Mouse (Mus musculus) midbrain, embryonic 11.5 days (tissue): ENCODE measurements around the gene Sh3bgrl2. TPM values are rescaled to one million over a fixed set of nuclear protein-coding genes. Genes with fewer than 3 reads are reported as not detected.

Source experiments
- ATAC-seq: fragments of 200-750 bp; cut with Nextera tagmentation; 2 replicates; pipeline ENCODE4 v1.8.0; 2017; ENCODE audit warnings: moderate TSS enrichment, moderate library complexity; ENCODE audit not compliant: low FRiP score
- DNase-seq: peaks from one replicate; pipeline ENCODE4 v3.0.0; 2015; ENCODE audit warnings: low spot score; ENCODE audit errors: missing footprints
- H3K27ac ChIP-seq: fragments of 300-500 bp; sonication (generic); 2 replicates; pipeline ENCODE4 v1.5.1; 2014; ENCODE audit warnings: low read depth, low read length
- H3K27me3 ChIP-seq: fragments of 300-500 bp; sonication (generic); 2 replicates; pipeline ENCODE4 v1.6.1; 2014; ENCODE audit warnings: mild to moderate bottlenecking, low read length, moderate library complexity, mixed read lengths; ENCODE audit not compliant: control insufficient read depth, insufficient read depth
- H3K36me3 ChIP-seq: fragments of 300-500 bp; sonication (generic); 2 replicates; pipeline ENCODE4 v1.6.1; 2014; ENCODE audit warnings: mild to moderate bottlenecking, low read length, moderate library complexity, mixed read lengths; ENCODE audit not compliant: control insufficient read depth, insufficient read depth
- H3K4me1 ChIP-seq: fragments of 300-500 bp; sonication (generic); 2 replicates; pipeline ENCODE4 v1.6.1; 2014; ENCODE audit warnings: low read length; ENCODE audit not compliant: control insufficient read depth, insufficient read depth
- H3K4me2 ChIP-seq: fragments of 300-500 bp; sonication (generic); 2 replicates; pipeline ENCODE4 v1.6.1; 2014; ENCODE audit warnings: mild to moderate bottlenecking, moderate library complexity
- H3K4me3 ChIP-seq: fragments of 300-500 bp; sonication (generic); 2 replicates; pipeline ENCODE4 v1.5.1; 2014; ENCODE audit warnings: low read depth, low read length
- H3K9ac ChIP-seq: fragments of 300-500 bp; sonication (generic); 2 replicates; pipeline ENCODE4 v1.6.1; 2014; ENCODE audit warnings: low read length
- H3K9me3 ChIP-seq: fragments of 300-500 bp; sonication (generic); 2 replicates; pipeline ENCODE4 v1.6.1; 2016; ENCODE audit warnings: low read length; ENCODE audit not compliant: control insufficient read depth
- WGBS: fragments of 180-500 bp; shearing (Covaris S2); extraction: QIAGEN DNeasy Blood & Tissue Kit; methylation state at CpG from one replicate; pipeline ENCODE4 v1.1.7; 2014; 5-methylcytosine and 5-hydroxymethylcytosine counted together
- polyA plus RNA-seq: library from polyadenylated mRNA; unstranded; fragments of >200 nt; fragmentation: Nextera tagmentation; extraction: Ambion mirVana; gene quantifications from 2 replicates; pipeline ENCODE4 v1.2.1, GENCODE M21; 2014

Sh3bgrl2 gene
- polyA plus RNA-seq, 1 experiment from 2014 or later: 12.2 TPM

- no peak for DNase-seq
- ATAC-seq: no peak
- 95% methylated on average over 5 of the region's 5 CpGs for WGBS
These were observed 45.7 kb downstream of the Sh3bgrl2 start for GRCm38 (mm10) chr9:83593811-83594210.

GRCm38 (mm10) chr9:83596132-83596531 lies 48.0 kb downstream of the Sh3bgrl2 start:
- no peak overlapping the region for H3K4me2 ChIP-seq
- no peak overlapping the region for H3K27ac ChIP-seq
- no peak for DNase-seq
- 94% methylated on average over 6 of the region's 6 CpGs for WGBS
- no peaks in the 10 kb centered on the region for H3K27me3 ChIP-seq
- H3K9me3 ChIP-seq: no peaks in the 10 kb centered on the region
- peaks cover 7% of the 10 kb centered on the region; the same call in 1 of the 2 replicates for H3K4me1 ChIP-seq
- no peak overlapping the region for H3K9ac ChIP-seq
- no peak overlapping the region for H3K4me3 ChIP-seq
- no peaks in the 10 kb centered on the region for H3K36me3 ChIP-seq
- ATAC-seq: no peak

More at GRCm38 (mm10) chr9:83593811-83594210, 45.7 kb downstream of the Sh3bgrl2 start:
- Histone ChIP-seq H3K4me3 (no peak overlapping the region), H3K27ac (no peak overlapping the region), H3K4me2 (no peak overlapping the region), H3K9me3 (no peaks in the 10 kb centered on the region), H3K36me3 (no peaks in the 10 kb centered on the region), H3K9ac (no peak overlapping the region), H3K27me3 (no peaks in the 10 kb centered on the region), H3K4me1 (peaks cover 7% of the 10 kb centered on the region; the same call in 1 of the 2 replicates)

GRCm38 (mm10) chr9:83596646-83597481 lies 48.7 kb downstream of the Sh3bgrl2 start:
- H3K4me2 ChIP-seq: no peak overlapping the region
- no peak overlapping the region for H3K27ac ChIP-seq
- H3K4me3 ChIP-seq: no peak overlapping the region
- DNase-seq (no peak), ATAC-seq (no peak)
- H3K9me3 ChIP-seq: no peaks in the 10 kb centered on the region
- no peaks in the 10 kb centered on the region for H3K36me3 ChIP-seq
- H3K4me1 ChIP-seq: peaks cover 9% of the 10 kb centered on the region; the same call in 1 of the 2 replicates
- no peaks in the 10 kb centered on the region for H3K27me3 ChIP-seq
- no peak overlapping the region for H3K9ac ChIP-seq
- WGBS: 82% methylated on average over 13 of the region's 13 CpGs

- Histone ChIP-seq H3K4me1 (peaks cover 17% of the 10 kb centered on the region), H3K9ac (no peak overlapping the region), H3K27ac (no peak overlapping the region), H3K36me3 (no peaks in the 10 kb centered on the region), H3K4me3 (no peak overlapping the region), H3K4me2 (no peak overlapping the region), H3K27me3 (no peaks in the 10 kb centered on the region), H3K9me3 (no peaks in the 10 kb centered on the region)
- WGBS: 72% methylated on average over 7 of the region's 7 CpGs
- DNase-seq (no peak), ATAC-seq (no peak)
These were observed 49.9 kb downstream of the Sh3bgrl2 start for GRCm38 (mm10) chr9:83598047-83598446.

GRCm38 (mm10) chr9:83599505-83599904 lies 51.4 kb downstream of the Sh3bgrl2 start:
- Histone ChIP-seq H3K4me1 (peaks cover 25% of the 10 kb centered on the region), H3K27ac (no peak overlapping the region), H3K9me3 (no peaks in the 10 kb centered on the region), H3K4me2 (no peak overlapping the region), H3K4me3 (no peak overlapping the region), H3K36me3 (no peaks in the 10 kb centered on the region), H3K27me3 (no peaks in the 10 kb centered on the region), H3K9ac (no peak overlapping the region)
- DNase-seq: no peak
- no peak for ATAC-seq
- 82% methylated on average over 6 of the region's 6 CpGs for WGBS

- H3K9me3 ChIP-seq: no peaks in the 10 kb centered on the region
- 65% methylated on average over 10 of the region's 10 CpGs for WGBS
- no peak overlapping the region for H3K4me3 ChIP-seq
- no peaks in the 10 kb centered on the region for H3K36me3 ChIP-seq
- DNase-seq: no peak
- H3K27me3 ChIP-seq: no peaks in the 10 kb centered on the region
- no peak for ATAC-seq
- H3K4me1 ChIP-seq: peaks cover 25% of the 10 kb centered on the region
- no peak overlapping the region for H3K9ac ChIP-seq
- H3K27ac ChIP-seq: no peak overlapping the region
- no peak overlapping the region for H3K4me2 ChIP-seq
These were observed 52.3 kb downstream of the Sh3bgrl2 start for GRCm38 (mm10) chr9:83600286-83601048.

GRCm38 (mm10) chr9:83602176-83602770 lies 54.1 kb downstream of the Sh3bgrl2 start:
- 27% methylated on average over 6 of the region's 6 CpGs for WGBS
- Histone ChIP-seq H3K9me3 (no peaks in the 10 kb centered on the region), H3K9ac (no peak overlapping the region), H3K4me1 (peaks cover 31% of the 10 kb centered on the region), H3K27me3 (no peaks in the 10 kb centered on the region), H3K36me3 (no peaks in the 10 kb centered on the region), H3K4me3 (no peak overlapping the region), H3K4me2 (no peak overlapping the region), H3K27ac (peak overlapping the region; percentile 10; the same call in 1 of the 2 replicates)
- DNase-seq (no peak), ATAC-seq (peak; percentile 64; the same call in 1 of the 2 replicates)

- H3K27me3 ChIP-seq: no peaks in the 10 kb centered on the region
- WGBS: 44% methylated on average over 2 of the region's 2 CpGs
- no peak overlapping the region for H3K27ac ChIP-seq
- H3K4me2 ChIP-seq: no peak overlapping the region
- no peaks in the 10 kb centered on the region for H3K36me3 ChIP-seq
- H3K9ac ChIP-seq: no peak overlapping the region
- H3K4me3 ChIP-seq: no peak overlapping the region
- DNase-seq (no peak), ATAC-seq (peak; percentile 57)
- no peaks in the 10 kb centered on the region for H3K9me3 ChIP-seq
- peaks cover 30% of the 10 kb centered on the region for H3K4me1 ChIP-seq
These were observed 55.0 kb downstream of the Sh3bgrl2 start for GRCm38 (mm10) chr9:83603159-83603558.
